Mouse (Mus musculus): ENCODE measurements around the gene Psma1. TPM values are rescaled to one million over a fixed set of nuclear protein-coding genes. Genes with fewer than 3 reads are reported as not detected.

Psma1 gene
- 100 to 1,000 TPM; 240 to 259 TPM for polyA plus RNA-seq (2017; shearing (Covaris generic))

GRCm38 (mm10) chr7:114276005-114276752 lies at the start of gene Psma1:
TSS of gene Psma1 (minus strand) at chr7:114276118.

GRCm38 (mm10) chr7:114253885-114254833 lies 21.8 kb downstream of the Psma1 start, which contains the start of gene Copb1:
TSS of gene Copb1 (minus strand) at chr7:114254711.

Other genes with a start within 250 kb of the Psma1 start
- gene Rras2, start 158.3 kb downstream of the Psma1 start, polyA plus RNA-seq (2017; shearing (Covaris generic)), result 10 to 100 TPM; 30.5 to 43.8 TPM
- gene Copb1, start 21.4 kb downstream of the Psma1 start, polyA plus RNA-seq (2017; shearing (Covaris generic)), result 100 to 1,000 TPM; 111 to 121 TPM
- 10 to 100 TPM in 1 of 2 experiments, 1 to 10 TPM in 1; 2.7 to 25.6 TPM for gene Pde3b, start 139.2 kb upstream of the Psma1 start, polyA plus RNA-seq (2017; shearing (Covaris generic))